ENCODE assay signal across 24 mouse cellular contexts in the genomic region with DNA sequence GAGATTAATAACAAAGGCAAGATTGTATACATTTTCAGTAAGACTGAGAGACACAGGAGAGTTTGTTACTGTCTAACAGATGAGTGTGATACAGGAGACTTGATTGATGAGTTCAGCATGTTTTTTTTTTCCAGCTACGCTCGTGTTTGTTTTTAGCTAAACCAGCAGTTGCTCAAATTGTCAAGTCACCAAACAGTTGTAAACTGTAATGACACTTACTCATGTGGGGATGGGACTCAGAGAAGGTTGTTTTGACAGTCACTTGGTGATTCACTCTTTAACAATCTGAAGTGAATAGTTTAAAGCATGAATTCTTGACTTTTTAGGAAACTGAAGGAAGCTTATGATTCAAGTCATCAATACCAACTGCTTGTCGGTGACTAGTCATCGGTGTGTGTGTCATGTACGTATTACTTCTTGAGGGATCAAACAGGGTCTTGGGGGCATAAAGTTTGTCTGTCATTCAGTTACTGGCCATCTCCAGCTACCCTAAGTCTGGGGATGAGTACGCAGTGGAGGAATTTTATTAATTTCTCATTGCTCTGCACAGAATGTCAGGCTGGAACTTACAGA. TPM values are rescaled to one million over a fixed set of nuclear protein-coding genes. Genes with fewer than 3 reads are reported as not detected.
DNase-seq lines count a peak whose midpoint lies in the region; ATAC-seq lines count a peak whose summit lies in the region.
"Had no signal": no experiment of that assay in that cellular context is flagged by ENCODE, and none has a peak within 500 bp of the region (broad histone marks: within the 10 kb centered on the region; RNA-seq: fewer than 3 reads in every experiment).

No protein-coding gene starts in this region.

- H3K27ac ChIP-seq in kidney, embryonic 15.5 days = peak overlapping the region; percentile 18; the same call in 1 of the 2 replicates
- peak overlapping the region; percentile 55; the same call in 1 of the 2 replicates for H3K27ac ChIP-seq in embryonic facial prominence, embryonic 14.5 days (replicated peaks; ENCODE audit: low read depth, low read length)
- H3K27ac ChIP-seq: hindbrain, embryonic 15.5 days; kidney, postnatal 0 days; limb, embryonic 15.5 days; liver, embryonic 14.5 days; lung, embryonic 15.5 days; midbrain, embryonic 15.5 days; neural tube, embryonic 13.5 days had no signal

- H3K4me1 ChIP-seq in kidney, embryonic 15.5 days = peaks cover 23% of the 10 kb centered on the region
- H3K4me1 ChIP-seq in embryonic facial prominence, embryonic 14.5 days (ENCODE audit: control insufficient read depth, insufficient read depth, low read length) = peaks cover 24% of the 10 kb centered on the region

- no peak for ATAC-seq in kidney, embryonic 15.5 days (replicated peaks; ENCODE audit: low FRiP score)
- no peak for ATAC-seq in embryonic facial prominence, embryonic 14.5 days (ENCODE audit: low read depth)
- ATAC-seq in granulocyte monocyte progenitor cell, adult 5-6 weeks (replicated peaks; ENCODE audit: poor library complexity, severe bottlenecking) = no peak
- ATAC-seq: CD4-positive, CD25-positive, alpha-beta regulatory T cell, adult 4 months; forebrain, embryonic 14.5 days; midbrain, embryonic 15.5 days had no signal

- no peak for DNase-seq in kidney, adult 8-10 months
- DNase-seq in 3T3-L1 (ENCODE audit: low read depth, low spot score) = peak; percentile 67
- peak; percentile 76 for DNase-seq in Muller cell, postnatal 12 days (ENCODE audit: inconsistent ontology term)
- no peak for DNase-seq in embryonic facial prominence, embryonic 14.5 days (ENCODE audit: low spot score)
- DNase-seq in right cerebral cortex, adult 18-20 months = no peak
- no peak for DNase-seq in left cerebral cortex, postnatal 4 days
- DNase-seq: adrenal gland, postnatal 14 days; cerebellum, adult 8-10 months; gastrocnemius, postnatal 10 days; kidney, adult 11 months; layer of hippocampus, adult 9-11 months; retina, postnatal 1 day; thymus, postnatal 25 days had no signal

- WGBS in kidney, embryonic 15.5 days = 66% methylated on average over 6 of the region's 6 CpGs
- 60% methylated on average over 6 of the region's 6 CpGs for WGBS in embryonic facial prominence, embryonic 14.5 days

- no peak overlapping the region for H3K9ac ChIP-seq in kidney, embryonic 15.5 days
- no peak overlapping the region for H3K9ac ChIP-seq in embryonic facial prominence, embryonic 14.5 days (ENCODE audit: low read depth, low read length)
- H3K9ac ChIP-seq: hindbrain, embryonic 15.5 days; limb, embryonic 15.5 days; liver, embryonic 14.5 days; lung, embryonic 15.5 days; midbrain, embryonic 15.5 days; neural tube, embryonic 13.5 days had no signal

- H3K36me3 ChIP-seq in kidney, embryonic 15.5 days = no peaks in the 10 kb centered on the region
- H3K36me3 ChIP-seq in embryonic facial prominence, embryonic 14.5 days (ENCODE audit: control insufficient read depth, insufficient read depth, low read length) = no peaks in the 10 kb centered on the region
- H3K36me3 ChIP-seq: hindbrain, embryonic 15.5 days; limb, embryonic 15.5 days; lung, embryonic 15.5 days; midbrain, embryonic 15.5 days; neural tube, embryonic 13.5 days had no signal

- no peaks in the 10 kb centered on the region for H3K27me3 ChIP-seq in kidney, embryonic 15.5 days
- H3K27me3 ChIP-seq in embryonic facial prominence, embryonic 14.5 days (replicated peaks; ENCODE audit: control insufficient read depth, insufficient read depth, low read length) = no peaks in the 10 kb centered on the region
- H3K27me3 ChIP-seq: hindbrain, embryonic 15.5 days; limb, embryonic 15.5 days; lung, embryonic 15.5 days; midbrain, embryonic 15.5 days; neural tube, embryonic 13.5 days had no signal

- intact Hi-C loops in left cerebral cortex, postnatal 4 days (cut with DNase I) = no loop called here

- no peak overlapping the region for H3K4me3 ChIP-seq in kidney, embryonic 15.5 days (replicated peaks)
- no peak overlapping the region for H3K4me3 ChIP-seq in embryonic facial prominence, embryonic 14.5 days (ENCODE audit: low read depth, low read length)
- H3K4me3 ChIP-seq: hindbrain, embryonic 15.5 days; limb, embryonic 15.5 days; lung, embryonic 15.5 days; midbrain, embryonic 15.5 days; neural tube, embryonic 13.5 days had no signal

- no peaks in the 10 kb centered on the region for H3K9me3 ChIP-seq in kidney, embryonic 15.5 days (replicated peaks)
- H3K9me3 ChIP-seq in embryonic facial prominence, embryonic 14.5 days (ENCODE audit: control insufficient read depth, low read length) = no peaks in the 10 kb centered on the region
- H3K9me3 ChIP-seq: hindbrain, embryonic 15.5 days; limb, embryonic 15.5 days; lung, embryonic 15.5 days; midbrain, embryonic 15.5 days; neural tube, embryonic 13.5 days had no signal

- no peak overlapping the region for H3K4me2 ChIP-seq in kidney, embryonic 15.5 days
- no peak overlapping the region for H3K4me2 ChIP-seq in embryonic facial prominence, embryonic 14.5 days (ENCODE audit: low read depth, low read length)
- H3K4me2 ChIP-seq: hindbrain, embryonic 15.5 days; limb, embryonic 15.5 days; lung, embryonic 15.5 days; midbrain, embryonic 15.5 days; neural tube, embryonic 13.5 days had no signal

RNA-seq across cellular contexts. Expression of gene Hacd4, which starts 2.0 kb away (rescaled TPM):
- polyA plus RNA-seq in kidney, embryonic 15.5 days (2015; fragmentation: Nextera tagmentation; extraction: Ambion mirVana) = 18.3 and 20.7 TPM in 2 replicates
- polyA plus RNA-seq in embryonic facial prominence, embryonic 14.5 days (2014; fragmentation: Nextera tagmentation; extraction: Ambion mirVana) = 11.8 and 12.6 TPM in 2 replicates
- total RNA-seq in granulocyte monocyte progenitor cell, adult 5-6 weeks (2014; fragmentation: Nextera tagmentation) = 1.8 and 4.9 TPM in 2 replicates
- total RNA-seq in granulocyte monocyte progenitor cell, adult 5-6 weeks (2017) = 2.7 and 2.8 TPM in 2 replicates
- total RNA-seq in left cerebral cortex, postnatal 4 days (2021) = 1 to 10 TPM; 3.5 to 3.6 TPM

Comparison
In these comparisons a context has a peak if more than half of its experiments do, and no peak if none do; other contexts are left out.
1. DNase-seq: peak in 3T3-L1 (single experiment) and Muller cell, postnatal 12 days (single experiment); none in kidney, adult 8-10 months (0 of 2), embryonic facial prominence, embryonic 14.5 days (single experiment), right cerebral cortex, adult 18-20 months (single experiment) and left cerebral cortex, postnatal 4 days (single experiment).